28 mouse cellular contexts compared by ENCODE assay signal in genomic region chr7:43788096-43788495, GRCm38 (mm10). TPM values are rescaled to one million over a fixed set of nuclear protein-coding genes. Genes with fewer than 3 reads are reported as not detected.
DNase-seq lines count a peak whose midpoint lies in the region; TF ChIP-seq lines count a peak whose summit lies in the region.
"Had no signal": no experiment of that assay in that cellular context is flagged by ENCODE, and none has a peak within 500 bp of the region (broad histone marks: within the 10 kb centered on the region; RNA-seq: fewer than 3 reads in every experiment).

No protein-coding gene starts in this region.

- H3K4me1 ChIP-seq in embryonic fibroblast, embryonic 13.5 days (ENCODE audit: control insufficient read depth, insufficient read depth, low read length) = peaks cover 4% of the 10 kb centered on the region
- H3K4me1 ChIP-seq: embryonic facial prominence, embryonic 15.5 days; forebrain, embryonic 12.5 days; heart, embryonic 10.5 days; hindbrain, embryonic 12.5 days had no signal

- no peaks in the 10 kb centered on the region for H3K27me3 ChIP-seq in C2C12 (ENCODE audit: control insufficient read depth, insufficient read depth, insufficient read length)

- H3ac ChIP-seq in C2C12 (ENCODE audit: control insufficient read depth, insufficient read length, low read depth) = no peak overlapping the region

- H3K27ac ChIP-seq in embryonic fibroblast, embryonic 13.5 days (ENCODE audit: insufficient read depth, low read length) = peak overlapping the region; percentile 91
- H3K27ac ChIP-seq: embryonic facial prominence, embryonic 15.5 days; forebrain, embryonic 12.5 days; heart, embryonic 10.5 days; hindbrain, embryonic 12.5 days had no signal

- H3K36me3 ChIP-seq in C2C12 (ENCODE audit: control insufficient read depth, insufficient read depth) = no peaks in the 10 kb centered on the region
- H3K36me3 ChIP-seq: embryonic facial prominence, embryonic 15.5 days; forebrain, embryonic 12.5 days; heart, embryonic 10.5 days; hindbrain, embryonic 12.5 days had no signal

- no peak for TF ChIP-seq CTCF in C2C12 (IDR thresholded peaks at IDR 0.05; ENCODE audit: control insufficient read depth, insufficient read depth, insufficient read length)
- TF ChIP-seq CTCF in embryonic fibroblast, embryonic 13.5 days (IDR thresholded peaks at IDR 0.05; ENCODE audit: borderline replicate concordance, insufficient read depth, low read length) = no peak

- TF ChIP-seq POLR2A in embryonic fibroblast, embryonic 13.5 days (IDR thresholded peaks at IDR 0.05; ENCODE audit: low read depth, low read length) = no peak

- H3K79me3 ChIP-seq in C2C12 (ENCODE audit: low read depth) = no peaks in the 10 kb centered on the region

- H3K4me3 ChIP-seq in C2C12 (ENCODE audit: insufficient read depth, poor library complexity, severe bottlenecking) = no peak overlapping the region
- no peak overlapping the region for H3K4me3 ChIP-seq in embryonic fibroblast, embryonic 13.5 days (ENCODE audit: insufficient read depth, low read length)
- H3K4me3 ChIP-seq: embryonic facial prominence, embryonic 15.5 days; forebrain, embryonic 12.5 days; heart, embryonic 10.5 days; hindbrain, embryonic 12.5 days had no signal

- no peaks in the 10 kb centered on the region for H3K79me2 ChIP-seq in C2C12 (ENCODE audit: control insufficient read depth, insufficient read depth)

- DNase-seq in layer of hippocampus, adult 8-10 months (ENCODE audit: low spot score in 2 of 2) = peak; percentile 33 to 39
- no peak for DNase-seq in layer of hippocampus, postnatal 25 days (ENCODE audit: extremely low spot score in 1 of 2, low spot score in 1 of 2)
- DNase-seq in urinary bladder, postnatal 36 days (ENCODE audit: low spot score in 2 of 2) = no peak
- no peak for DNase-seq in kidney, adult 8-10 months
- DNase-seq: adrenal gland, adult 2 months; adrenal gland, postnatal 25 days; B cell, adult 2 months; cerebellum, adult 2 months; cerebellum, postnatal 14 days; embryo, embryonic 11 days; gastrocnemius, postnatal 14 days; heart, postnatal 10 days; heart, postnatal 4 days had no signal

TF ChIP-seq in C2C12, 6 proteins besides CTCF, POLR2A, EP300 and RAD21:
- TF ChIP-seq FOSL1 (IDR thresholded peaks at IDR 0.05; ENCODE audit: insufficient read depth, low read length, poor library complexity, severe bottlenecking) = peak; percentile 47
- TF ChIP-seq CEBPB (IDR thresholded peaks at IDR 0.05; ENCODE audit: low read depth) = no peak
TF ChIP-seq in C2C12: peak in this region for 1.

RNA-seq across cellular contexts. Expression of gene Klk9, which starts 3.6 kb away (rescaled TPM):
- under 1 TPM in 1 of 4 experiments, not detected in 3; 0.23 TPM for total RNA-seq in layer of hippocampus, adult 8-10 months (2022)
- total RNA-seq in layer of hippocampus, postnatal 25 days (2021) = under 1 TPM in 1 of 2 experiments, not detected in 1; 0.23 TPM
- 0.16 TPM for polyA plus RNA-seq in C2C12 (2012; fragmentation: generic; extraction: Trizol)
- polyA plus RNA-seq in embryonic fibroblast, embryonic 13.5 days (2011; ENCODE audit: insufficient read length, low read depth, missing spikeins) = not detected in 2 replicates
- total RNA-seq: adrenal gland, adult 2 months; adrenal gland, postnatal 25 days; common myeloid progenitor, adult 5-6 weeks; gastrocnemius, postnatal 14 days; granulocyte monocyte progenitor cell, adult 5-6 weeks; heart, postnatal 10 days; heart, postnatal 4 days; MEL had no signal
- polyA plus RNA-seq: adrenal gland, adult 2 months; embryonic facial prominence, embryonic 11.5 days; forebrain, embryonic 12.5 days; frontal cortex, adult 2 months; heart, embryonic 10.5 days; heart, embryonic 14.5 days; hindbrain, embryonic 12.5 days; inflammation-experienced regulatory T-cells, adult 6 months had no signal

RNA-seq across cellular contexts. Expression of gene Klk10, which starts 7.3 kb away (rescaled TPM):
- total RNA-seq in layer of hippocampus, adult 8-10 months (2022) = 1 to 10 TPM in 2 of 4 experiments, under 1 TPM in 2; 0.92 to 1.5 (median 1.3) TPM
- total RNA-seq in layer of hippocampus, postnatal 25 days (2021) = 1 to 10 TPM in 1 of 2 experiments, under 1 TPM in 1; 0.39 to 1.4 TPM
- 2.1 TPM for polyA plus RNA-seq in C2C12 (2012; fragmentation: generic; extraction: Trizol)
- polyA plus RNA-seq in embryonic fibroblast, embryonic 13.5 days (2011; ENCODE audit: insufficient read length, low read depth, missing spikeins) = 0.63 and 1.8 TPM in 2 replicates
- total RNA-seq: adrenal gland, postnatal 25 days; common myeloid progenitor, adult 5-6 weeks; granulocyte monocyte progenitor cell, adult 5-6 weeks; heart, postnatal 10 days; heart, postnatal 4 days; MEL had no signal
- polyA plus RNA-seq: forebrain, embryonic 12.5 days had no signal

RNA-seq across cellular contexts. Expression of gene Klk8, which starts 9.3 kb away (rescaled TPM):
- 10 to 100 TPM; 18.3 to 25.9 (median 23.2) TPM for total RNA-seq in layer of hippocampus, adult 8-10 months (2022)
- 10 to 100 TPM; 25.8 to 26.0 TPM for total RNA-seq in layer of hippocampus, postnatal 25 days (2021)
- polyA plus RNA-seq in C2C12 (2012; fragmentation: generic; extraction: Trizol) = 0.36 TPM
- 6.2 and 12.8 TPM in 2 replicates for polyA plus RNA-seq in embryonic fibroblast, embryonic 13.5 days (2011; ENCODE audit: insufficient read length, low read depth, missing spikeins)
- total RNA-seq: MEL had no signal

RNA-seq across cellular contexts. Expression of gene Klk11, which starts 13.7 kb away (rescaled TPM):
- not detected for total RNA-seq in layer of hippocampus, adult 8-10 months (2022)
- total RNA-seq in layer of hippocampus, postnatal 25 days (2021) = not detected
- not detected for polyA plus RNA-seq in C2C12 (2012; fragmentation: generic; extraction: Trizol)
- polyA plus RNA-seq in embryonic fibroblast, embryonic 13.5 days (2011; ENCODE audit: insufficient read length, low read depth, missing spikeins) = not detected in 2 replicates
- total RNA-seq: adrenal gland, adult 2 months; adrenal gland, postnatal 25 days; common myeloid progenitor, adult 5-6 weeks; gastrocnemius, postnatal 14 days; granulocyte monocyte progenitor cell, adult 5-6 weeks; heart, postnatal 10 days; heart, postnatal 4 days; MEL had no signal
- polyA plus RNA-seq: adrenal gland, adult 2 months; cerebellum, adult 2 months; embryonic facial prominence, embryonic 11.5 days; forebrain, embryonic 12.5 days; forebrain, embryonic 16.5 days; frontal cortex, adult 2 months; heart, embryonic 10.5 days; heart, embryonic 14.5 days; hindbrain, embryonic 16.5 days had no signal

RNA-seq across cellular contexts. Expression of gene Klk12, which starts 19.4 kb away (rescaled TPM):
- total RNA-seq in layer of hippocampus, adult 8-10 months (2022) = not detected
- total RNA-seq in layer of hippocampus, postnatal 25 days (2021) = not detected
- polyA plus RNA-seq in C2C12 (2012; fragmentation: generic; extraction: Trizol) = not detected
- not detected in 2 replicates for polyA plus RNA-seq in embryonic fibroblast, embryonic 13.5 days (2011; ENCODE audit: insufficient read length, low read depth, missing spikeins)
- total RNA-seq: adrenal gland, adult 2 months; adrenal gland, postnatal 25 days; common myeloid progenitor, adult 5-6 weeks; gastrocnemius, postnatal 14 days; granulocyte monocyte progenitor cell, adult 5-6 weeks; heart, postnatal 10 days; heart, postnatal 4 days; MEL had no signal
- polyA plus RNA-seq: adrenal gland, adult 2 months; cerebellum, adult 2 months; embryonic facial prominence, embryonic 11.5 days; forebrain, embryonic 12.5 days; forebrain, embryonic 16.5 days; frontal cortex, adult 2 months; heart, embryonic 10.5 days; heart, embryonic 14.5 days; hindbrain, embryonic 12.5 days; hindbrain, embryonic 16.5 days; inflammation-experienced regulatory T-cells, adult 6 months had no signal

Comparison
In these comparisons a context has a peak if more than half of its experiments do, and no peak if none do; other contexts are left out.
1. DNase-seq: peak in layer of hippocampus, adult 8-10 months (2 of 2); none in layer of hippocampus, postnatal 25 days (0 of 2), urinary bladder, postnatal 36 days (0 of 2) and kidney, adult 8-10 months (0 of 2).